Mouse (Mus musculus): ENCODE measurements around the gene Atxn10. TPM values are rescaled to one million over a fixed set of nuclear protein-coding genes. Genes with fewer than 3 reads are reported as not detected.
"Not testable (repeated sequence)": the region's sequence is repeated elsewhere in the genome, so short reads cannot be mapped to it uniquely, and the experiment has no call there.

Gene Atxn10
- total RNA-seq, 2 experiments from 2014 or later, result 29.3 to 32.6 TPM

- DNase-seq (ENCODE audit: low spot score), result not testable (repeated sequence)
Measured at GRCm38 (mm10) chr15:85333511-85333910, 2.5 kb upstream of the Atxn10 start.

- no peak for DNase-seq (ENCODE audit: low spot score)
Measured at GRCm38 (mm10) chr15:85334234-85334633, 1.8 kb upstream of the Atxn10 start.

- DNase-seq (ENCODE audit: low spot score), result peak; percentile 58
Measured at GRCm38 (mm10) chr15:85336301-85336991, 401 bp downstream of the Atxn10 start.

- no peak for DNase-seq (ENCODE audit: low spot score)
Measured at GRCm38 (mm10) chr15:85337219-85337618, 1.2 kb downstream of the Atxn10 start.

GRCm38 (mm10) chr15:85337979-85338378 is 1.9 kb downstream of the Atxn10 start:
- no peak for DNase-seq (ENCODE audit: low spot score)

- DNase-seq (ENCODE audit: low spot score), result no peak
Measured at GRCm38 (mm10) chr15:85342246-85342645, 6.2 kb downstream of the Atxn10 start.

- no peak for DNase-seq (ENCODE audit: low spot score)
Measured at GRCm38 (mm10) chr15:85344673-85345072, 8.6 kb downstream of the Atxn10 start.

- no peak for DNase-seq (ENCODE audit: low spot score)
Measured at GRCm38 (mm10) chr15:85347058-85347700, 11.1 kb downstream of the Atxn10 start.

GRCm38 (mm10) chr15:85350144-85350543 is 14.1 kb downstream of the Atxn10 start:
- no peak for DNase-seq (ENCODE audit: low spot score)

- no peak for DNase-seq (ENCODE audit: low spot score)
Measured at GRCm38 (mm10) chr15:85354060-85354459, 18.0 kb downstream of the Atxn10 start.

- no peak for DNase-seq (ENCODE audit: low spot score)
Measured at GRCm38 (mm10) chr15:85356112-85356511, 20.1 kb downstream of the Atxn10 start.

- DNase-seq (ENCODE audit: low spot score), result no peak
Measured at GRCm38 (mm10) chr15:85357465-85358225, 21.6 kb downstream of the Atxn10 start.

GRCm38 (mm10) chr15:85359483-85359882 is 23.4 kb downstream of the Atxn10 start:
- no peak for DNase-seq (ENCODE audit: low spot score)

GRCm38 (mm10) chr15:85359901-85360300 is 23.9 kb downstream of the Atxn10 start:
- no peak for DNase-seq (ENCODE audit: low spot score)

GRCm38 (mm10) chr15:85364366-85364765 is 28.3 kb downstream of the Atxn10 start:
- DNase-seq (ENCODE audit: low spot score), result peak; percentile 32

GRCm38 (mm10) chr15:85366938-85367337 is 30.9 kb downstream of the Atxn10 start:
- no peak for DNase-seq (ENCODE audit: low spot score)

- no peak for DNase-seq (ENCODE audit: low spot score)
Measured at GRCm38 (mm10) chr15:85369765-85370164, 33.7 kb downstream of the Atxn10 start.

- no peak for DNase-seq (ENCODE audit: low spot score)
Measured at GRCm38 (mm10) chr15:85373125-85373524, 37.1 kb downstream of the Atxn10 start.

- DNase-seq (ENCODE audit: low spot score), result no peak
Measured at GRCm38 (mm10) chr15:85383477-85383876, 47.4 kb downstream of the Atxn10 start.

- DNase-seq (ENCODE audit: low spot score), result no peak
Measured at GRCm38 (mm10) chr15:85388696-85389095, 52.7 kb downstream of the Atxn10 start.

- DNase-seq (ENCODE audit: low spot score), result no peak
Measured at GRCm38 (mm10) chr15:85389915-85390314, 53.9 kb downstream of the Atxn10 start.

GRCm38 (mm10) chr15:85395360-85395759 is 59.3 kb downstream of the Atxn10 start:
- no peak for DNase-seq (ENCODE audit: low spot score)
